Mouse (Mus musculus): ENCODE data around the gene Sult5a1.

Sult5a1 gene

DNA sequence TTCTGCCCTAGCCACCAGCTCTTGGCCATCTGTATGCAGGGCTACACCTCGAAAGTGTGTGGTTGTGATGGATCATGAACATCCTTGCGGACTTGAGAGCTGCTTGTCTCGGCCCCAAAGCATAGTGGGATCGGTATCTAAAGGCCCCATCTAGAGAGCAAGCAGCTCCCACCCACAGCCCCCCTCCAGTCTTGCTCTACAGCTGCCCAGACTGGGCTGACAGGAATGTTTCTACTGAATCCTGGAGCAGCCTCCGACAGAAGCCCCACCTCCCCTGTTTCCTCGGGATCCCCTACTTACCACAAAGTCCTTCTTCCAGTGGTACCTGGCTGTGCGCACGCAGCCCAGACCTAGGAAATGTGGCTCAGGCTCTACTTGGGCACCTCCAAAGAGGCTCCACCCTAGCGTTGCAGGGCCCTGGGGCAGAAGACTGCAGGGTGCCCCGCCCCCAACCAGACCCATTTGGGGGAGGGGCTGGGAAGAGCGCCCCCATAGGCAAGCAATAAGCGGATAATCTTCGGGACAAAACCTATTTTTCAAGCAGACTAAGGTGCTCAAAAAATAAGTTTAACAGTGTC is at the start of gene Sult5a1:
Sult5a1 (minus strand) TSS at position 428 of the 578 bp plus-strand sequence.
- peak; percentile 57 for DNase-seq (ENCODE audit: low read depth, low spot score)

DNA sequence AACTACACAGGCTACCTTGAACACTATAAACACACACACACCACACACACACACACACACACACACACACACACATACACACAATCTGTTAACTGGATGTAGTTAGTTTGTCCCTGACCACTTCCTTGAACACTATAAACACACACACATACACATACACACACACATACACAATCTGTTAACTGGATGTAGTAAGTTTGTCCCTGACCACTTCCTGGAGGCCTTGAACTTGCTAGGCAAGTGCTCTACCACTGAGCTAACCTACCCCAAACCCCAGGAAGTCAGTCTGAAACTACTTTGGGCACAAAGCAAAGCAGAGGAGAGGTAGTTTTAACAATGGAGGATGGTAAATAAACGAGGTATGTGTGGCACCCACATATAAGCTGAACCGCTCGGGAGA is 45.5 kb upstream of the Sult5a1 start:
- no peak for DNase-seq (ENCODE audit: low read depth, low spot score)

- peak; percentile 84 for DNase-seq (ENCODE audit: low read depth, low spot score)
These were observed 44.2 kb upstream of the Sult5a1 start for GRCm38 (mm10) chr8:123202288-123202687.

DNA sequence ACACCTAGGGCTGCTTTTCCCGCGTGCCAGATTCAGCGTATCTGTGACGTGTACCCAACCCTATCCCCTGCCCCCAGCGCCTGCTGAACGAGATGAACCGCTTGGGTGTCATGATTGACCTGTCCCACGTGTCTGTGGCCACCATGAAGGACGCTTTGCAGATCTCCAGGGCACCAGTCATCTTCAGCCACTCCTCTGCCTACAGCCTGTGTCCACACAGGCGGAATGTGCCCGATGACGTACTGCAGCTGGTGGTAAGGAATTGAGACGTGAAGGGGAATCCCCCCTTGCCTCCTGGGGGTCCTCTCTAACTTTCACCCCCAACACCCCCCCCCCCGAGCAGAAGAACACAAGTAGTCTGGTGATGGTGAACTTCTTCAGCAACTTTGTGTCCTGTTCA is 41.7 kb upstream of the Sult5a1 start:
- DNase-seq (ENCODE audit: low read depth, low spot score), result no peak

GRCm38 (mm10) chr8:123197016-123197415 is 38.9 kb upstream of the Sult5a1 start:
- peak; percentile 76 for DNase-seq (ENCODE audit: low read depth, low spot score)

DNA sequence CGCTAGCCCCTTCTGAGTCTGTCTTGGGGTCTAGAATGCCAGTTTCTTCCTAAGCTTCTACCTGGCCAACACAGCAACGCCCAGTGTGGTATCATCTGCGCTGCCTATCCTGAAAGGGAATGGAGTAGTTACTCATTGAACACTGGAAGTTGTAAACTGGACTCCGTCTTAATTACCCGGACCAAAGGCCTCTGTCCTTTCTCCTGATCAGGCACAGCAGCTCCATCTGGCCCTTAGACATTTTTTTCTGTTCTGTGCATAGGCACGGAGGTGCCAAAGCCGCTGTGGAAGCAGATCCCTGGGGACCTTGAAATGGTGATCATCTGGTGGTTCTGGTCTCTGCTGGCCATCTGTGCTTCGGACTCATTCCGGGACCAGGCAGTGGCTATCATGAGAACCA is 35.7 kb upstream of the Sult5a1 start:
- no peak for DNase-seq (ENCODE audit: low read depth, low spot score)

GRCm38 (mm10) chr8:123191908-123192307 is 33.8 kb upstream of the Sult5a1 start:
- peak; percentile 66 for DNase-seq (ENCODE audit: low read depth, low spot score)

DNA sequence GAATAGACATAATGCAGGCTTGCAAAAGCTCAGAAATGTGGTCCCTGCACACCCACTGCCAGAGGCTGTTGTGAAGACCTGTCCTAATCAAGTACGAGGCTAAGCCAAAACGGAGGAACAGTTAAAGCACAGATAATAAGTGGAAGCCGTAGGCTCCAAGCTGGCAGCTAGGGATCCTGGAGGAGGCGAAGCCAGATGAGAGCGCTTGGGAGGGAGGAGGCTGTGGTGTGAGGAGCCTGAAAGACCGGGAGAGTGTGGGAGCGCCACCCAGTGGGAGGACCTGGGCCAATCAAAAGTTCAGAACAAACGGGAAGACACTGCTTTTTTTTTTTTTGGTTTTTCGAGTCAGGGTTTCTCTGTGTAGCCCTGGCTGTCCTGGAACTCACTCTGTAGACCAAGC is 32.6 kb upstream of the Sult5a1 start:
- DNase-seq (ENCODE audit: low read depth, low spot score), result peak; percentile 89

DNA sequence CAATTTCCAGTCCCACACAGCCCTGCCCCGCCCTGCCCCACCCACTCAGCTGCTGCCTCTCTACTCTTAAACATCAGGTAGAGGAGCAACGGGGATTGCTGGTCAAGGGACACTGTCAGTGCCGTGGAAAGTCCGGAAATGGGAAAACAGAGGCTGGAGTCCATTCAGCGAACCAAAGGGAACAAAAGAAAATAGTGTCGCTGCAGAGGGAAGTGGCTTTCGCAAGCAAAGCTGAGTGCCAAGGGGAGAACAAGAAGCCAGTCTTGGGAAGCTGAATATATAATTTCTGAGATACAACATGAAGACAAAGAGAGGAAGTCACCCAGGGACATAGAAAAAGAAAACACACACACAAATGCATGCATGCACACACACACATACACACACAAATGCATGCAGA is 30.7 kb upstream of the Sult5a1 start:
- DNase-seq (ENCODE audit: low read depth, low spot score), result no peak

GRCm38 (mm10) chr8:123188006-123188405 is 29.9 kb upstream of the Sult5a1 start:
- DNase-seq (ENCODE audit: low read depth, low spot score), result no peak

GRCm38 (mm10) chr8:123185566-123186409 is 27.7 kb upstream of the Sult5a1 start, which contains the start of gene Dpep1:
Gene Dpep1 (plus strand): TSS chr8:123186242.
- DNase-seq (ENCODE audit: low read depth, low spot score), result peak; percentile 61

DNA sequence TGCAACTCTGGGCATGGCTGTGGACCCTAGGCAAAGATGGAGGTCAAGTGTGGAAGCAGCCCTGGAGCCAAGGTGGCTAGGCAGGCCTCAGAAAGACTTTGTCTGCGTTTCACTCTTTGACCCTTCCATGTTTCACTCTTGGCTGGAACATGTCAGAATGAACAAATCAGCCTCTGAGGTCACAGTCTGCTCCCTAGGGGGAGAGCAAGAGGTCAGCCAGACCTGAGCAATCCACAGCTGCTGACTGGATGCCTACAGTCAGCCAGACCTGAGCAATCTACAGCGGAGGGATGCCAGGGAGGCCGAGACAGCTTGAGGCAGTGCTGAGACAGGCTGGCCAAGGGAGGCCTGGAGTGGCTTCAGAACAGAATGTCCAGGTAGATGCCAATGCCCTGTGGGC is 23.3 kb upstream of the Sult5a1 start:
- DNase-seq (ENCODE audit: low read depth, low spot score), result peak; percentile 38

DNA sequence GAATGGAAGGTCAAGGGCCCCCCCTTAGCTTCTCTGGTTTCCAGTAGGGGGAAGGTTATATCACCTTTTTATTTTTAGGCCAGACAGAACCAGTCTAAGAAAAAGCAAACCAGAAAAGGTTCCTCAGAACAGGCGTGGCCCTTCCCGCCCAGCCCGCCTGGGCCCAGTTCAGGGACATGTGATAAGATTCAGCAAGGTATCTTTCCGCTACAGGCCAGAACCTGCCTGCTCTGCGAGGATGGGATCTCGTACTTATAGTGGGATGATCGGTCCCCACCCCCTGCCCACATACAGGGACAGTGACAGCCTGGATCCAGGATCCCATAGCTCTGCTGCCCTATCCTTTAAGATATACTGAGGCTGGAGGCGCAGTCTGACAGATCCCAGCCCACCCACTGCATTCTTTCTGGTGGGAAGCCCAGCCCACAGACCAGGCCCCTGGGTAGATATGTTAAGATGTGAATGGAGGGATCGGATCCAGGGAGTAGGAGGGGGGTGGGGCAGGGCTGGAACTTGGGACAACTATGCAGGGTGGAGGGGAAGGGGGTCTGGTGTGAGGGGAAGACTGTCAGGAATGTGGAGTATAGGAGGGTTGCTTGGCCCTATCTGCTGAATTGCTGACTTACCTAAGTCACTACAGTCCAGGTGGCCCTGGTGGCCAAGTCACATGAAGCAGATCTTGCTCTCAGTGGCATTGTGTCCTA is 1.9 kb downstream of the Sult5a1 start:
- DNase-seq (ENCODE audit: low read depth, low spot score), result peak; percentile 64

GRCm38 (mm10) chr8:123155177-123155576 is 2.9 kb downstream of the Sult5a1 start:
- DNase-seq (ENCODE audit: low read depth, low spot score), result no peak

DNA sequence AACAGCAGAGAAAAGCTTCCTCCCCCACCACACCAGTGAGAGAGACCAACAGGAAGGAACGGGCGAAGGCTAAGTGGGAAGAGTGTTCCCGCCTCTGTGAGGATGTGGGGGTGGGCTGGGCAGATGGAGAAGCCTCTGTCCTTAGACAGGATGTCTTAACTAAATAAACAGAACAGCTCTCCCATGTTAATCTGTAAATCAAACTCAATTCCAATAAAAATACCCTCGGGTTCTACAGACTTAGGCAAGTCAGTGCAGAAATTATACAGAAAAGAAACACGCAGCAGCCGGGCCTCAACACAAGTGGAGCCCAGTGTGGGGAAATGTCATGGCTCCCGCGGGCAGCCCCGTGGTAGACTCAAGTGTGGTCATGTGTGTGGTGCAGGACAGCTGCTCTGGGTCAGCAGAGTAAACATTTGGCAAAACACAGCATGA is 7.4 kb downstream of the Sult5a1 start:
- no peak for DNase-seq (ENCODE audit: low read depth, low spot score)

DNA sequence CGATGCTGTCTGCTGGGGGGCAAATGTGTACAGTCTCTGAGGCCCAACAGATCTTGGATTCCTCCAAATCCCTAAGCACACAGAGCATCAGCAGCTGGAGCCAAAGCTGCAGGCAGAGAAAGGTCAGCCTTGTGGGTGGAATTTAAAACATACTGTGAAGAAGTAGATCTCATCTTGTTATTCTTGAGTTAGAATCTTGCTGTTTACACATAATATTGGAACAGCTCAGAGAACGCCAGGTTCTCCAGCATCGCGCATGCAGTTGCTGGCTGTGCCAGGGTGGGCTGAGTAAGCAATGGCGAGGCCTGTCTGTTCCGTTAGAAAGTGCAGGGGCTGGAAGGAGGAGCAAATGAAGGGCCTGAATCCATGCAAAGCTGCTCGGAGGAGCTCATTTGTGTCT is 11.7 kb downstream of the Sult5a1 start:
- no peak for DNase-seq (ENCODE audit: low read depth, low spot score)

- peak; percentile 53 for DNase-seq (ENCODE audit: low read depth, low spot score)
These were observed 12.8 kb downstream of the Sult5a1 start for GRCm38 (mm10) chr8:123145279-123145678.

DNA sequence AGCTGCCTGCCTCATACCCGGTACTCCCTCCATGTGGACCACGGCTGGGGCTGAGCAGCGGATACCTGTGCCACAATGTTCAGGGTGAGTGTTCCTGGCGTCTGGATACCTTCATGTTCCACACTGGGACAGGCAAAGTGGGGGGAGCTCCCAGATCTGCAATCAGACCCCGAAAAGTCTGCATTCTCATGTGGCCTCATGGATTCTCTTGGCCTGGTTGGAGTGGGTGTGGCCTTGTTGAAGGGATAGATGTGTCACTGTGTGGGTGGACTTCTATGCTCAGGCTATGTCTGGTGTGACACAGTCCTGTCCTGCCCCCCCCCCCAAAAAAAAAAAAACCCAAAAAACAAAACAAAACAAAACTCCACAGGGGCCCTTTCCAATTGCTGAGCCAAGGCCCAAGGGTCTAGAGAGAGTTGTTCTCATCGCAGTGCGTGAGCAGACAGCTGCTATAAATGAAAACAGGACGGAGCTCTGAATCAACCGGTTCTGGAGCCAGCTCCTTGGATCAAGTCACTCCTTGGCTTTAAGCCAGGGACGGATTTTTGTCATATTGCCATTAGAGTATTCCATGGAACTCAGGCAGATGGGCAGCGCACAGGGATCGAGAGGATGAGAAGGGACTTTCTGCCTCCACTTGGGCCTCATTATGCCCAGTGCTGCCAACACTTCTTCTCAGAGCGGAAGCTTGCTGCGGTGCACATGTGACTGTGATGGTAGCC is 16.2 kb downstream of the Sult5a1 start:
- DNase-seq (ENCODE audit: low read depth, low spot score), result no peak

- no peak for DNase-seq (ENCODE audit: low read depth, low spot score)
These were observed 19.4 kb downstream of the Sult5a1 start for GRCm38 (mm10) chr8:123138741-123139140.

- DNase-seq (ENCODE audit: low read depth, low spot score), result no peak
These were observed 20.5 kb downstream of the Sult5a1 start for GRCm38 (mm10) chr8:123137645-123138077.

DNA sequence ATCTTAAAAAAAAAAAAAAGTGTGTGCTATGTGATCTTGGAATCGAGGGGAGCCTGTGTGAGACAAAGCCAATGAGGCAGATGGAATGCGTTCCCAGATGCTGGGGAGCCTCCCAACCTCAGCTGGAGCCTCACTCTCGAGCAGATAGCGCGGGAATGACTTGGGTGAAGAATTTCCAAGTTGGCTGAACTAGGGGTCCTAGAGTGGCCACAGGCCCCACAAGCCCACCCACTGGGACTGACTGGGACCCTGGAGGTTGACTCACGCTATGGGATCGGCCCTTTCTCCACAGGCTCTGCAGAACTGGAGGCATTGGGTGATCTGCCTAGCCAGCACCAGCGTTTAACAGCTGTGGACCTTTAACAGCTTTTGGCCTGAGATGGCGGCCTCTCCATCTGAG is 21.8 kb downstream of the Sult5a1 start:
- no peak for DNase-seq (ENCODE audit: low read depth, low spot score)

- no peak for DNase-seq (ENCODE audit: low read depth, low spot score)
These were observed 22.3 kb downstream of the Sult5a1 start for GRCm38 (mm10) chr8:123135806-123136205.

All from ZHBTc4 (cell line).